Mouse (Mus musculus): ENCODE data around the gene Olfr1312.

The Olfr1312 gene

GRCm38 (mm10) chr2:112050138-112050537, at the start of gene Olfr1312:
TSS of gene Olfr1312 (minus strand) at chr2:112050238.
- WGBS = 24% methylated on average over 1 of the region's 1 CpGs

GRCm38 (mm10) chr2:112096681-112097080, 46.6 kb upstream of the Olfr1312 start, which contains the start of gene Olfr1314:
TSS of gene Olfr1314 (minus strand) at chr2:112096781.

GRCm38 (mm10) chr2:112077743-112078142, 27.7 kb upstream of the Olfr1312 start, which contains the start of gene Olfr1313:
TSS of gene Olfr1313 (minus strand) at chr2:112077843.

GRCm38 (mm10) chr2:112026971-112027370, 23.1 kb downstream of the Olfr1312 start:
- whole genome bisulfite sequencing = 56% methylated on average over 6 of the region's 6 CpGs

- 91% methylated on average over 2 of the region's 2 CpGs for WGBS
Observed at GRCm38 (mm10) chr2:112024312-112024711, 25.7 kb downstream of the Olfr1312 start, which contains the start of gene Olfr1311. TSS of gene Olfr1311 (minus strand) at chr2:112024412.

- 89% methylated on average over 3 of the region's 3 CpGs for WGBS
Observed at GRCm38 (mm10) chr2:112014900-112015299, 35.1 kb downstream of the Olfr1312 start.

GRCm38 (mm10) chr2:112012608-112013007, 37.4 kb downstream of the Olfr1312 start, which contains the start of gene Olfr1310:
TSS of gene Olfr1310 (minus strand) at chr2:112012708.

GRCm38 (mm10) chr2:111990181-111990580, 59.9 kb downstream of the Olfr1312 start, which contains the start of gene Olfr1309:
TSS of gene Olfr1309 (minus strand) at chr2:111990281.
- 75% methylated on average over 1 of the region's 1 CpGs for WGBS

Measured in cerebral cortex, adult 2 months (tissue).